Mouse (Mus musculus) liver, adult 2 months (tissue): ENCODE measurements around the gene Mybpc3.

Experiments used
- CTCF ChIP-seq: fragments of 200-500 bp; IDR thresholded peaks from 2 replicates; pipeline ENCODE4 v1.5.1; 2011; ENCODE audit warnings: low read depth, low read length, control low read depth
- POLR2A ChIP-seq: fragments of 200-500 bp; IDR thresholded peaks from 2 replicates; pipeline ENCODE4 v1.6.1; 2011; ENCODE audit warnings: low read length, control low read depth; ENCODE audit not compliant: insufficient read depth; ENCODE audit errors: extremely low read depth

DNA sequence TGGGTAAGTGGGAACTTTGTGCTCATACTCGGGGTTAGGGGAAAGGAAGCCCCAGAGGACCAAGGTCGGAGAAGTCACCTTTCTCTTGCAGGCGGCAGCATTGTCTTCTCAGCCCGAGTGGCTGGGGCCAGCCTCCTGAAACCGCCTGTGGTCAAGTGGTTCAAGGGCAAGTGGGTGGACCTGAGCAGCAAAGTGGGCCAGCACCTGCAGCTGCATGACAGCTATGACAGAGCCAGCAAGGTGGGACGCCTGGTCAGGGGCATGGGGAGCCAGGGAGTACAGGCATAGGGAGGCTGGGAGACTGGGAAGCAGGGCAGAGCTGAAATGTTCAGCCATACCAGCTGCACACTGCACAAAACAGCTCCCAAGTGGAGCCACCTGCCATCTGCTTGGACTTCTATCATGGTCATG, 2.3 kb downstream of the Mybpc3 start:
- no peak for TF ChIP-seq CTCF
- no peak for TF ChIP-seq POLR2A
